Mouse (Mus musculus): ENCODE data around the gene Lmnb2. TPM values are rescaled to one million over a fixed set of nuclear protein-coding genes. Genes with fewer than 3 reads are reported as not detected.

Gene Lmnb2
- polyA plus RNA-seq, 1 experiment = 11.0 TPM

- H3K36me3 ChIP-seq (ENCODE audit: control insufficient read depth, insufficient read depth, low read length) = no peaks in the 10 kb centered on the region
- no peak overlapping the region for H3K4me3 ChIP-seq (ENCODE audit: extremely low read depth, insufficient read depth, insufficient read length)
- H3K4me1 ChIP-seq (ENCODE audit: control insufficient read depth, insufficient read depth, insufficient read length) = no peaks in the 10 kb centered on the region; the same call in 1 of the 2 replicates
- 0 out of 2 replicates have a peak, but pooled peaks cover 1% of the 10 kb centered on the region for H3K27me3 ChIP-seq (ENCODE audit: control insufficient read depth, insufficient read depth, low read length)
- no peak for DNase-seq (ENCODE audit: low read depth in 1 of 2, low spot score in 2 of 2)
- TF ChIP-seq POLR2A (IDR thresholded peaks at IDR 0.05; ENCODE audit: low read depth, low read length) = no peak
- TF ChIP-seq CTCF (IDR thresholded peaks at IDR 0.05; ENCODE audit: extremely low read depth, insufficient read depth, insufficient read length, insufficient replicate concordance) = peak; percentile 36; the same call in 1 of the 2 replicates
- H3K27ac ChIP-seq (ENCODE audit: insufficient read depth, low read length) = no peak overlapping the region
- 41% methylated on average over 16 of the region's 16 CpGs for WGBS
These were observed 42.8 kb upstream of the Lmnb2 start for GRCm38 (mm10) chr10:80960551-80961508.

- no peak for TF ChIP-seq POLR2A (IDR thresholded peaks at IDR 0.05; ENCODE audit: low read depth, low read length)
- TF ChIP-seq CTCF (IDR thresholded peaks at IDR 0.05; ENCODE audit: extremely low read depth, insufficient read depth, insufficient read length, insufficient replicate concordance) = no peak
- H3K36me3 ChIP-seq (ENCODE audit: control insufficient read depth, insufficient read depth, low read length) = no peaks in the 10 kb centered on the region
- no peak for DNase-seq (ENCODE audit: low read depth in 1 of 2, low spot score in 2 of 2)
- H3K4me1 ChIP-seq (ENCODE audit: control insufficient read depth, insufficient read depth, insufficient read length) = no peaks in the 10 kb centered on the region; the same call in 1 of the 2 replicates
- WGBS = 90% methylated on average over 5 of the region's 5 CpGs
- 0 out of 2 replicates have a peak, but pooled peaks cover 1% of the 10 kb centered on the region for H3K27me3 ChIP-seq (ENCODE audit: control insufficient read depth, insufficient read depth, low read length)
- H3K4me3 ChIP-seq (ENCODE audit: extremely low read depth, insufficient read depth, insufficient read length) = no peak overlapping the region
- H3K27ac ChIP-seq (ENCODE audit: insufficient read depth, low read length) = no peak overlapping the region
These were observed 41.1 kb upstream of the Lmnb2 start for GRCm38 (mm10) chr10:80958979-80959637.

- no peak for TF ChIP-seq CTCF (IDR thresholded peaks at IDR 0.05; ENCODE audit: extremely low read depth, insufficient read depth, insufficient read length, insufficient replicate concordance)
- TF ChIP-seq POLR2A (IDR thresholded peaks at IDR 0.05; ENCODE audit: low read depth, low read length) = no peak
- H3K36me3 ChIP-seq (ENCODE audit: control insufficient read depth, insufficient read depth, low read length) = no peaks in the 10 kb centered on the region
- H3K27me3 ChIP-seq (ENCODE audit: control insufficient read depth, insufficient read depth, low read length) = 0 out of 2 replicates have a peak, but pooled peaks cover 1% of the 10 kb centered on the region
- H3K4me1 ChIP-seq (ENCODE audit: control insufficient read depth, insufficient read depth, insufficient read length) = no peaks in the 10 kb centered on the region
- DNase-seq (ENCODE audit: low read depth in 1 of 2, low spot score in 2 of 2) = no peak
- no peak overlapping the region for H3K27ac ChIP-seq (ENCODE audit: insufficient read depth, low read length)
- WGBS = 86% methylated on average over 4 of the region's 4 CpGs
- no peak overlapping the region for H3K4me3 ChIP-seq (ENCODE audit: extremely low read depth, insufficient read depth, insufficient read length)
These were observed 39.7 kb upstream of the Lmnb2 start for GRCm38 (mm10) chr10:80957791-80958190.

GRCm38 (mm10) chr10:80956901-80957300 lies 38.9 kb upstream of the Lmnb2 start:
- 0 out of 2 replicates have a peak, but pooled peaks cover 1% of the 10 kb centered on the region for H3K27me3 ChIP-seq (ENCODE audit: control insufficient read depth, insufficient read depth, low read length)
- WGBS = 93% methylated on average over 6 of the region's 6 CpGs
- no peak overlapping the region for H3K4me3 ChIP-seq (ENCODE audit: extremely low read depth, insufficient read depth, insufficient read length)
- DNase-seq (ENCODE audit: low read depth in 1 of 2, low spot score in 2 of 2) = no peak
- no peak for TF ChIP-seq POLR2A (IDR thresholded peaks at IDR 0.05; ENCODE audit: low read depth, low read length)
- no peak for TF ChIP-seq CTCF (IDR thresholded peaks at IDR 0.05; ENCODE audit: extremely low read depth, insufficient read depth, insufficient read length, insufficient replicate concordance)
- no peaks in the 10 kb centered on the region for H3K4me1 ChIP-seq (ENCODE audit: control insufficient read depth, insufficient read depth, insufficient read length)
- no peak overlapping the region for H3K27ac ChIP-seq (ENCODE audit: insufficient read depth, low read length)
- H3K36me3 ChIP-seq (ENCODE audit: control insufficient read depth, insufficient read depth, low read length) = no peaks in the 10 kb centered on the region

GRCm38 (mm10) chr10:80956385-80956784 lies 38.3 kb upstream of the Lmnb2 start:
- no peaks in the 10 kb centered on the region for H3K36me3 ChIP-seq (ENCODE audit: control insufficient read depth, insufficient read depth, low read length)
- H3K27ac ChIP-seq (ENCODE audit: insufficient read depth, low read length) = no peak overlapping the region
- no peak for DNase-seq (ENCODE audit: low read depth in 1 of 2, low spot score in 2 of 2)
- H3K4me3 ChIP-seq (ENCODE audit: extremely low read depth, insufficient read depth, insufficient read length) = no peak overlapping the region
- no peaks in the 10 kb centered on the region for H3K4me1 ChIP-seq (ENCODE audit: control insufficient read depth, insufficient read depth, insufficient read length)
- WGBS = 78% methylated on average over 8 of the region's 8 CpGs
- TF ChIP-seq CTCF (IDR thresholded peaks at IDR 0.05; ENCODE audit: extremely low read depth, insufficient read depth, insufficient read length, insufficient replicate concordance) (no peak), POLR2A (IDR thresholded peaks at IDR 0.05; ENCODE audit: low read depth, low read length) (no peak)
- H3K27me3 ChIP-seq (ENCODE audit: control insufficient read depth, insufficient read depth, low read length) = 0 out of 2 replicates have a peak, but pooled peaks cover under 1% of the 10 kb centered on the region

GRCm38 (mm10) chr10:80955536-80955935 lies 37.5 kb upstream of the Lmnb2 start:
- no peak for TF ChIP-seq POLR2A (IDR thresholded peaks at IDR 0.05; ENCODE audit: low read depth, low read length)
- peak; percentile 75; the same call in 1 of the 2 replicates for TF ChIP-seq CTCF (IDR thresholded peaks at IDR 0.05; ENCODE audit: extremely low read depth, insufficient read depth, insufficient read length, insufficient replicate concordance)
- H3K4me1 ChIP-seq (ENCODE audit: control insufficient read depth, insufficient read depth, insufficient read length) = no peaks in the 10 kb centered on the region
- 23% methylated on average over 9 of the region's 9 CpGs for WGBS
- H3K4me3 ChIP-seq (ENCODE audit: extremely low read depth, insufficient read depth, insufficient read length) = no peak overlapping the region
- DNase-seq (ENCODE audit: low read depth in 1 of 2, low spot score in 2 of 2) = peak; percentile 42 to 57
- no peak overlapping the region for H3K27ac ChIP-seq (ENCODE audit: insufficient read depth, low read length)
- H3K36me3 ChIP-seq (ENCODE audit: control insufficient read depth, insufficient read depth, low read length) = no peaks in the 10 kb centered on the region
- no peaks in the 10 kb centered on the region for H3K27me3 ChIP-seq (ENCODE audit: control insufficient read depth, insufficient read depth, low read length)
